Mouse (Mus musculus): ENCODE measurements at regions not wholly inside any gene's neighbourhood (a gene's known extent, or its start where the extent isn't known, plus 50 kb on each side); places are given as distances from the start of the nearest gene placed in this dataset.

GRCm38 (mm10) chr10:107990557-107990956 lies 78.6 kb upstream of the Otogl start:
- Histone ChIP-seq H3K4me3 (ENCODE audit: low read depth, low read length) (no peak overlapping the region), H3K9ac (replicated peaks; ENCODE audit: low read depth, low read length) (no peak overlapping the region), H3K4me1 (ENCODE audit: control insufficient read depth, insufficient read depth) (peaks cover 9% of the 10 kb centered on the region), H3K27ac (ENCODE audit: low read depth) (no peak overlapping the region), H3K27me3 (ENCODE audit: control insufficient read depth, insufficient read depth, low read length) (no peaks in the 10 kb centered on the region), H3K36me3 (replicated peaks; ENCODE audit: control insufficient read depth, insufficient read depth, low read length) (no peaks in the 10 kb centered on the region), H3K9me3 (replicated peaks; ENCODE audit: control insufficient read depth, low read length) (no peaks in the 10 kb centered on the region), H3K4me2 (ENCODE audit: low read depth, low read length) (no peak overlapping the region)
- ATAC-seq (ENCODE audit: insufficient read depth, low read depth) = no peak
- TF ChIP-seq EP300 (IDR thresholded peaks at IDR 0.05; ENCODE audit: low read depth) (no peak), CTCF (IDR thresholded peaks at IDR 0.05; ENCODE audit: low read depth) (no peak)
- no peak for DNase-seq (ENCODE audit: low spot score)
- 40% methylated on average over 3 of the region's 3 CpGs for WGBS

- H3K27me3 ChIP-seq (ENCODE audit: control insufficient read depth, insufficient read depth, low read length) = no peaks in the 10 kb centered on the region
- H3K4me2 ChIP-seq (ENCODE audit: low read depth, low read length) = no peak overlapping the region
- no peaks in the 10 kb centered on the region for H3K9me3 ChIP-seq (replicated peaks; ENCODE audit: control insufficient read depth, low read length)
- H3K9ac ChIP-seq (replicated peaks; ENCODE audit: low read depth, low read length) = no peak overlapping the region
- H3K27ac ChIP-seq (ENCODE audit: low read depth) = no peak overlapping the region
- DNase-seq (ENCODE audit: low spot score) (no peak), ATAC-seq (ENCODE audit: insufficient read depth, low read depth) (no peak)
- H3K4me1 ChIP-seq (ENCODE audit: control insufficient read depth, insufficient read depth) = peaks cover 9% of the 10 kb centered on the region
- H3K36me3 ChIP-seq (replicated peaks; ENCODE audit: control insufficient read depth, insufficient read depth, low read length) = no peaks in the 10 kb centered on the region
- 82% methylated on average over 2 of the region's 2 CpGs for WGBS
- TF ChIP-seq EP300 (IDR thresholded peaks at IDR 0.05; ENCODE audit: low read depth) (no peak), CTCF (IDR thresholded peaks at IDR 0.05; ENCODE audit: low read depth) (no peak)
- no peak overlapping the region for H3K4me3 ChIP-seq (ENCODE audit: low read depth, low read length)
Observed at GRCm38 (mm10) chr10:107989913-107990312, 78.0 kb upstream of the Otogl start.

GRCm38 (mm10) chr10:107982632-107983031 lies 70.7 kb upstream of the Otogl start:
- no peak for ATAC-seq (ENCODE audit: insufficient read depth, low read depth)

GRCm38 (mm10) chr10:107982082-107982481 lies 70.1 kb upstream of the Otogl start:
- no peak for TF ChIP-seq CTCF (IDR thresholded peaks at IDR 0.05; ENCODE audit: low read depth)
- TF ChIP-seq EP300 (IDR thresholded peaks at IDR 0.05; ENCODE audit: low read depth) = no peak
- no peaks in the 10 kb centered on the region for H3K9me3 ChIP-seq (replicated peaks; ENCODE audit: control insufficient read depth, low read length)
- no peaks in the 10 kb centered on the region for H3K27me3 ChIP-seq (ENCODE audit: control insufficient read depth, insufficient read depth, low read length)
- no peak overlapping the region for H3K4me2 ChIP-seq (ENCODE audit: low read depth, low read length)
- 93% methylated on average over 1 of the region's 1 CpGs for WGBS
- no peak for DNase-seq (ENCODE audit: low spot score)
- no peaks in the 10 kb centered on the region for H3K4me1 ChIP-seq (ENCODE audit: control insufficient read depth, insufficient read depth)
- no peak overlapping the region for H3K9ac ChIP-seq (replicated peaks; ENCODE audit: low read depth, low read length)
- H3K27ac ChIP-seq (ENCODE audit: low read depth) = no peak overlapping the region
- no peaks in the 10 kb centered on the region for H3K36me3 ChIP-seq (replicated peaks; ENCODE audit: control insufficient read depth, insufficient read depth, low read length)
- ATAC-seq (ENCODE audit: insufficient read depth, low read depth) = no peak
- no peak overlapping the region for H3K4me3 ChIP-seq (ENCODE audit: low read depth, low read length)

More at GRCm38 (mm10) chr10:107982632-107983031, 70.7 kb upstream of the Otogl start:
- no peak overlapping the region for H3K4me2 ChIP-seq (ENCODE audit: low read depth, low read length)
- no peak overlapping the region for H3K9ac ChIP-seq (replicated peaks; ENCODE audit: low read depth, low read length)
- H3K9me3 ChIP-seq (replicated peaks; ENCODE audit: control insufficient read depth, low read length) = no peaks in the 10 kb centered on the region
- no peak overlapping the region for H3K4me3 ChIP-seq (ENCODE audit: low read depth, low read length)
- DNase-seq (ENCODE audit: low spot score) = no peak
- H3K36me3 ChIP-seq (replicated peaks; ENCODE audit: control insufficient read depth, insufficient read depth, low read length) = no peaks in the 10 kb centered on the region
- WGBS = 83% methylated on average over 5 of the region's 5 CpGs
- H3K4me1 ChIP-seq (ENCODE audit: control insufficient read depth, insufficient read depth) = no peaks in the 10 kb centered on the region
- no peak for TF ChIP-seq EP300 (IDR thresholded peaks at IDR 0.05; ENCODE audit: low read depth)
- no peak for TF ChIP-seq CTCF (IDR thresholded peaks at IDR 0.05; ENCODE audit: low read depth)
- no peaks in the 10 kb centered on the region for H3K27me3 ChIP-seq (ENCODE audit: control insufficient read depth, insufficient read depth, low read length)
- no peak overlapping the region for H3K27ac ChIP-seq (ENCODE audit: low read depth)

GRCm38 (mm10) chr10:107976392-107976965 lies 64.5 kb upstream of the Otogl start:
- WGBS = 91% methylated on average over 3 of the region's 3 CpGs
- Histone ChIP-seq H3K9ac (replicated peaks; ENCODE audit: low read depth, low read length) (no peak overlapping the region), H3K4me2 (ENCODE audit: low read depth, low read length) (no peak overlapping the region), H3K4me1 (ENCODE audit: control insufficient read depth, insufficient read depth) (peaks cover 10% of the 10 kb centered on the region; the same call in 1 of the 2 replicates), H3K4me3 (ENCODE audit: low read depth, low read length) (no peak overlapping the region), H3K9me3 (replicated peaks; ENCODE audit: control insufficient read depth, low read length) (no peaks in the 10 kb centered on the region), H3K27ac (ENCODE audit: low read depth) (no peak overlapping the region), H3K36me3 (replicated peaks; ENCODE audit: control insufficient read depth, insufficient read depth, low read length) (no peaks in the 10 kb centered on the region), H3K27me3 (ENCODE audit: control insufficient read depth, insufficient read depth, low read length) (no peaks in the 10 kb centered on the region)
- no peak for ATAC-seq (ENCODE audit: insufficient read depth, low read depth)
- no peak for DNase-seq (ENCODE audit: low spot score)
- TF ChIP-seq CTCF (IDR thresholded peaks at IDR 0.05; ENCODE audit: low read depth) (no peak), EP300 (IDR thresholded peaks at IDR 0.05; ENCODE audit: low read depth) (no peak)

- Histone ChIP-seq H3K4me1 (ENCODE audit: control insufficient read depth, insufficient read depth) (peaks cover 10% of the 10 kb centered on the region; the same call in 1 of the 2 replicates), H3K4me2 (ENCODE audit: low read depth, low read length) (no peak overlapping the region), H3K27me3 (ENCODE audit: control insufficient read depth, insufficient read depth, low read length) (no peaks in the 10 kb centered on the region), H3K4me3 (ENCODE audit: low read depth, low read length) (no peak overlapping the region), H3K9me3 (replicated peaks; ENCODE audit: control insufficient read depth, low read length) (no peaks in the 10 kb centered on the region), H3K27ac (ENCODE audit: low read depth) (no peak overlapping the region), H3K36me3 (replicated peaks; ENCODE audit: control insufficient read depth, insufficient read depth, low read length) (no peaks in the 10 kb centered on the region), H3K9ac (replicated peaks; ENCODE audit: low read depth, low read length) (no peak overlapping the region)
- ATAC-seq (ENCODE audit: insufficient read depth, low read depth) = no peak
- TF ChIP-seq CTCF (IDR thresholded peaks at IDR 0.05; ENCODE audit: low read depth) = no peak
- TF ChIP-seq EP300 (IDR thresholded peaks at IDR 0.05; ENCODE audit: low read depth) = no peak
- DNase-seq (ENCODE audit: low spot score) = no peak
Observed at GRCm38 (mm10) chr10:107971748-107972147, 59.8 kb upstream of the Otogl start.
